Mouse (Mus musculus) heart, embryonic 10.5 days (tissue): ENCODE results near the gene Phactr3. TPM values are rescaled to one million over a fixed set of nuclear protein-coding genes. Genes with fewer than 3 reads are reported as not detected.
A peak's percentile ranks its signal among the peaks of the same experiment; 100 is the strongest.
"Not testable (repeated sequence)": the region's sequence is repeated elsewhere in the genome, so short reads cannot be mapped to it uniquely, and the experiment has no call there.

ENCODE experiments used
- DNase-seq: peaks from one replicate; pipeline ENCODE4 v3.0.0-alpha.2; 2017; ENCODE audit warnings: low spot score
- H3K27ac ChIP-seq: fragments of 300-500 bp; sonication (generic); 2 replicates; pipeline ENCODE4 v1.5.1; 2016; ENCODE audit warnings: mild to moderate bottlenecking
- H3K27me3 ChIP-seq: fragments of 300-500 bp; sonication (generic); 2 replicates; pipeline ENCODE4 v1.6.1; 2016; ENCODE audit warnings: mild to moderate bottlenecking; ENCODE audit not compliant: poor library complexity, insufficient read depth, severe bottlenecking
- H3K36me3 ChIP-seq: fragments of 300-500 bp; sonication (generic); 2 replicates; pipeline ENCODE4 v1.6.1; 2016; ENCODE audit warnings: mild to moderate bottlenecking, moderate library complexity
- H3K4me1 ChIP-seq: fragments of 300-500 bp; sonication (generic); 2 replicates; pipeline ENCODE4 v1.6.1; 2016; ENCODE audit warnings: mild to moderate bottlenecking
- H3K4me3 ChIP-seq: fragments of 300-500 bp; sonication (generic); 2 replicates; pipeline ENCODE4 v1.5.1; 2016; ENCODE audit warnings: mild to moderate bottlenecking, moderate library complexity
- H3K9me3 ChIP-seq: fragments of 300-500 bp; sonication (generic); 2 replicates; pipeline ENCODE4 v1.6.1; 2016; ENCODE audit warnings: mild to moderate bottlenecking, moderate library complexity
- WGBS: fragments of 180-500 bp; shearing (Covaris S2); methylation state at CpG from one replicate; pipeline ENCODE4 v1.1.7; 2016; 5-methylcytosine and 5-hydroxymethylcytosine counted together
- polyA plus RNA-seq: library from polyadenylated mRNA; unstranded; fragments of >200 nt; fragmentation: Nextera tagmentation; extraction: Ambion mirVana; gene quantifications from 2 replicates; pipeline ENCODE4 v1.2.1, GENCODE M21; 2016

The Phactr3 gene
- 10.8 and 14.0 TPM in 2 replicates for polyA plus RNA-seq

GRCm38 (mm10) chr2:178118801-178119560 lies at the start of gene Phactr3:
TSS of gene Phactr3 (plus strand) at chr2:178118975.
- no peaks in the 10 kb centered on the region for H3K36me3 ChIP-seq
- DNase-seq: peak; percentile 74
- peaks cover 16% of the 10 kb centered on the region for H3K4me1 ChIP-seq
- 1% methylated on average over 45 of the region's 45 CpGs for WGBS
- peak within 1 kb of the TSS; percentile 52 for H3K27ac ChIP-seq
- peak within 1 kb of the TSS; percentile 64 for H3K4me3 ChIP-seq
- peaks cover 57% of the 10 kb centered on the region for H3K27me3 ChIP-seq
- H3K9me3 ChIP-seq: no peaks in the 10 kb centered on the region

GRCm38 (mm10) chr2:178078166-178078717 lies 40.5 kb upstream of the Phactr3 start, which contains the start of gene Zfp931:
TSS of gene Zfp931 (minus strand) at chr2:178078476.
- not testable (repeated sequence) for H3K9me3 ChIP-seq, H3K27ac ChIP-seq, H3K27me3 ChIP-seq, H3K36me3 ChIP-seq, H3K4me1 ChIP-seq, DNase-seq
- H3K4me3 ChIP-seq: peak within 1 kb of the TSS; percentile 55
- 0% methylated on average over 9 of the region's 14 CpGs for WGBS

GRCm38 (mm10) chr2:178089586-178089985 lies 29.2 kb upstream of the Phactr3 start:
- H3K36me3 ChIP-seq: no peaks in the 10 kb centered on the region
- DNase-seq: no peak
- H3K4me3 ChIP-seq: no peak overlapping the region
- no peaks in the 10 kb centered on the region for H3K9me3 ChIP-seq
- no peaks in the 10 kb centered on the region for H3K4me1 ChIP-seq
- no peak overlapping the region for H3K27ac ChIP-seq
- no peaks in the 10 kb centered on the region for H3K27me3 ChIP-seq

GRCm38 (mm10) chr2:178098021-178098420 lies 20.8 kb upstream of the Phactr3 start:
- H3K4me1 ChIP-seq: no peaks in the 10 kb centered on the region
- H3K27me3 ChIP-seq: no peaks in the 10 kb centered on the region; the same call in 1 of the 2 replicates
- H3K27ac ChIP-seq: no peak overlapping the region
- 7% methylated on average over 2 of the region's 2 CpGs for WGBS
- no peak for DNase-seq
- H3K36me3 ChIP-seq: no peaks in the 10 kb centered on the region
- no peaks in the 10 kb centered on the region for H3K9me3 ChIP-seq
- no peak overlapping the region for H3K4me3 ChIP-seq

GRCm38 (mm10) chr2:178101957-178102356 lies 16.8 kb upstream of the Phactr3 start:
- Histone ChIP-seq H3K4me1 (no peaks in the 10 kb centered on the region), H3K27me3 (no peaks in the 10 kb centered on the region; the same call in 1 of the 2 replicates), H3K27ac (no peak overlapping the region), H3K4me3 (no peak overlapping the region), H3K9me3 (no peaks in the 10 kb centered on the region), H3K36me3 (no peaks in the 10 kb centered on the region)
- 11% methylated on average over 7 of the region's 7 CpGs for WGBS
- DNase-seq: peak; percentile 85

GRCm38 (mm10) chr2:178117946-178118345 lies 829 bp upstream of the Phactr3 start:
- peaks cover 16% of the 10 kb centered on the region for H3K4me1 ChIP-seq
- H3K9me3 ChIP-seq: no peaks in the 10 kb centered on the region
- H3K27me3 ChIP-seq: peaks cover 48% of the 10 kb centered on the region
- H3K27ac ChIP-seq: no peak overlapping the region
- DNase-seq: peak; percentile 71
- H3K4me3 ChIP-seq: no peak overlapping the region
- no peaks in the 10 kb centered on the region for H3K36me3 ChIP-seq
- 24% methylated on average over 12 of the region's 12 CpGs for WGBS

- peak; percentile 65 for DNase-seq
- Histone ChIP-seq H3K27ac (no peak overlapping the region), H3K4me3 (peak overlapping the region; percentile 64), H3K4me1 (peaks cover 16% of the 10 kb centered on the region), H3K27me3 (peaks cover 60% of the 10 kb centered on the region), H3K36me3 (no peaks in the 10 kb centered on the region), H3K9me3 (no peaks in the 10 kb centered on the region)
- 18% methylated on average over 19 of the region's 19 CpGs for WGBS
Measured at GRCm38 (mm10) chr2:178119561-178120355, 983 bp downstream of the Phactr3 start.

- Histone ChIP-seq H3K27me3 (peaks cover 62% of the 10 kb centered on the region), H3K9me3 (no peaks in the 10 kb centered on the region), H3K4me1 (peaks cover 16% of the 10 kb centered on the region), H3K36me3 (no peaks in the 10 kb centered on the region), H3K4me3 (no peak overlapping the region), H3K27ac (no peak overlapping the region)
- DNase-seq: no peak
Measured at GRCm38 (mm10) chr2:178120356-178120645, 1.5 kb downstream of the Phactr3 start.

- no peak overlapping the region for H3K27ac ChIP-seq
- 85% methylated on average over 8 of the region's 8 CpGs for WGBS
- peak; percentile 72 for DNase-seq
- H3K4me3 ChIP-seq: no peak overlapping the region
- peaks cover 16% of the 10 kb centered on the region for H3K4me1 ChIP-seq
- peaks cover 65% of the 10 kb centered on the region for H3K27me3 ChIP-seq
- H3K9me3 ChIP-seq: no peaks in the 10 kb centered on the region
- no peaks in the 10 kb centered on the region for H3K36me3 ChIP-seq
Measured at GRCm38 (mm10) chr2:178120651-178121374, 2.0 kb downstream of the Phactr3 start.

- H3K4me1 ChIP-seq: peaks cover 16% of the 10 kb centered on the region
- H3K27ac ChIP-seq: no peak overlapping the region
- WGBS: 45% methylated on average over 2 of the region's 2 CpGs
- H3K36me3 ChIP-seq: no peaks in the 10 kb centered on the region
- H3K4me3 ChIP-seq: no peak overlapping the region
- DNase-seq: peak; percentile 64
- H3K9me3 ChIP-seq: no peaks in the 10 kb centered on the region
- H3K27me3 ChIP-seq: peaks cover 65% of the 10 kb centered on the region
Measured at GRCm38 (mm10) chr2:178121375-178121688, 2.6 kb downstream of the Phactr3 start.

GRCm38 (mm10) chr2:178121946-178122665 lies 3.3 kb downstream of the Phactr3 start:
- no peak overlapping the region for H3K4me3 ChIP-seq
- peak; percentile 57 for DNase-seq
- peaks cover 16% of the 10 kb centered on the region for H3K4me1 ChIP-seq
- no peak overlapping the region for H3K27ac ChIP-seq
- no peaks in the 10 kb centered on the region for H3K9me3 ChIP-seq
- no peaks in the 10 kb centered on the region for H3K36me3 ChIP-seq
- 51% methylated on average over 4 of the region's 4 CpGs for WGBS
- H3K27me3 ChIP-seq: peaks cover 62% of the 10 kb centered on the region

GRCm38 (mm10) chr2:178123466-178123865 lies 4.7 kb downstream of the Phactr3 start:
- H3K4me1 ChIP-seq: peaks cover 13% of the 10 kb centered on the region
- 69% methylated on average over 15 of the region's 15 CpGs for WGBS

More at GRCm38 (mm10) chr2:178123466-178123865, 4.7 kb downstream of the Phactr3 start:
- Histone ChIP-seq H3K27me3 (peaks cover 49% of the 10 kb centered on the region), H3K9me3 (no peaks in the 10 kb centered on the region), H3K36me3 (no peaks in the 10 kb centered on the region), H3K4me3 (no peak overlapping the region), H3K27ac (no peak overlapping the region)
- peak; percentile 69 for DNase-seq
